Mouse (Mus musculus): Measurements from ENCODE around the gene Gins2.

The Gins2 gene

GRCm38 (mm10) chr8:120588908-120589771 is at the start of gene Gins2:
TSS of gene Gins2 (minus strand) at chr8:120589304.
- DNase-seq: peak; percentile 99

DNA sequence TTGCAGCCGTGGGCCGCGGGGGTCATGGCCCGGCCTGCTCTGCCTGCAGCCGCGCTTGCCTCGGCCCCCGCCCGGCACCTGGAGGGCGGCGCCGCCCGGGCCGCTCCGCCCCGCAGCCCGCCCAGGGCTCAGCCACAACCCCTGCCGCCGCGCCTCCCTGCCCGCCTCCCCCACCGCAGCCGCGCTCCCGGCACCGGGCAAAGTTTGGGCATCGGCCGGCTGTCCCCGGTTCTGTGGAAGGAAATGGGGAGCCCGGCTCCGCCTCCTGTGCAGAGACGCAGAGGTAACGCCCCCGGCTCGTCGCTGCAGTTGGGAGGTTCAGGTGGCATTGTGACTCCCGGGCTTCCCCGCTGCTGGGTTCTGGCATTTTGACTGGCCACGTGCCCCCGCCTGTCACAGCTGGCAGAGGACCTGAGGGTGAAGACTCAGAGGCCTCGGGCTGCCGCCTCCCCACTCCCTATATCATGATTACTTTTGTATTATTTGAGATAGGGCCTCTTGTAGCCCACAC is 45.3 kb upstream of the Gins2 start:
- DNase-seq: peak; percentile 62

DNA sequence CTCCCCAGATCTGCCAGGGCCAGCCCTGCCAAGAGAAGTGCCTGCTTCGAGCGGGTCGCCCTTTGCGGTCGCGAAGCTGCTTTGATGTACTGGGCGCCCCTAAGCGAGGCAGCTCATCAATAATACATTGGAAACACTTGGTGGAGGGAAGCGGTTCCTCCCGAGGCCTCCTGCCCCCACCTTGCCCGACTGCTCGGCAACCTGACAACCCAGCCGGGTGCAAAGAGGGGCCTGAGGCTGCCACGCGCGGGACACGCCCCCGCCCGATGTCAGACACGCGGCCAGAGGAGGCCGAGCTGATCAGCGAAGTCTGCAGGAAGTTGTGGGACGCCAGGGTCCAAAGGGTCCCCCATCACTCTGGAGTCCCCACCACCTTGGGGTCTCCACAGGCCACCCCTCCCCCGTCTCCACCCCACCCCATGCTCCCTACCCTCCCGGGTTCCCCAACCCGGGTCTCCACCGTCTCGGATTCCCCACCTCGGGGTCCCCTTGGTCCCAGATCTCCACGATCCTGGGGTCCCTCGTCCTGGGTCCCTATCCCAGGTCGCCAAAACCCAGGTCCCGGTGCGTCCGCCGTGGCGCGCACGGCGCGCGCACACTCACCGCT is 44.7 kb upstream of the Gins2 start:
- DNase-seq: peak; percentile 51

- DNase-seq: no peak
Observed at GRCm38 (mm10) chr8:120632969-120633664, 44.0 kb upstream of the Gins2 start.

- no peak for DNase-seq
Observed at GRCm38 (mm10) chr8:120631441-120632375, 42.6 kb upstream of the Gins2 start.

- no peak for DNase-seq
Observed at GRCm38 (mm10) chr8:120630848-120631247, 41.7 kb upstream of the Gins2 start.

GRCm38 (mm10) chr8:120630031-120630430 is 40.9 kb upstream of the Gins2 start:
- DNase-seq: no peak

GRCm38 (mm10) chr8:120627298-120627697 is 38.2 kb upstream of the Gins2 start:
- no peak for DNase-seq

GRCm38 (mm10) chr8:120626461-120626860 is 37.4 kb upstream of the Gins2 start:
- DNase-seq: peak; percentile 49

GRCm38 (mm10) chr8:120623608-120624007 is 34.5 kb upstream of the Gins2 start:
- no peak for DNase-seq

GRCm38 (mm10) chr8:120622161-120622560 is 33.1 kb upstream of the Gins2 start:
- no peak for DNase-seq

GRCm38 (mm10) chr8:120620441-120620840 is 31.3 kb upstream of the Gins2 start:
- DNase-seq: no peak

DNA sequence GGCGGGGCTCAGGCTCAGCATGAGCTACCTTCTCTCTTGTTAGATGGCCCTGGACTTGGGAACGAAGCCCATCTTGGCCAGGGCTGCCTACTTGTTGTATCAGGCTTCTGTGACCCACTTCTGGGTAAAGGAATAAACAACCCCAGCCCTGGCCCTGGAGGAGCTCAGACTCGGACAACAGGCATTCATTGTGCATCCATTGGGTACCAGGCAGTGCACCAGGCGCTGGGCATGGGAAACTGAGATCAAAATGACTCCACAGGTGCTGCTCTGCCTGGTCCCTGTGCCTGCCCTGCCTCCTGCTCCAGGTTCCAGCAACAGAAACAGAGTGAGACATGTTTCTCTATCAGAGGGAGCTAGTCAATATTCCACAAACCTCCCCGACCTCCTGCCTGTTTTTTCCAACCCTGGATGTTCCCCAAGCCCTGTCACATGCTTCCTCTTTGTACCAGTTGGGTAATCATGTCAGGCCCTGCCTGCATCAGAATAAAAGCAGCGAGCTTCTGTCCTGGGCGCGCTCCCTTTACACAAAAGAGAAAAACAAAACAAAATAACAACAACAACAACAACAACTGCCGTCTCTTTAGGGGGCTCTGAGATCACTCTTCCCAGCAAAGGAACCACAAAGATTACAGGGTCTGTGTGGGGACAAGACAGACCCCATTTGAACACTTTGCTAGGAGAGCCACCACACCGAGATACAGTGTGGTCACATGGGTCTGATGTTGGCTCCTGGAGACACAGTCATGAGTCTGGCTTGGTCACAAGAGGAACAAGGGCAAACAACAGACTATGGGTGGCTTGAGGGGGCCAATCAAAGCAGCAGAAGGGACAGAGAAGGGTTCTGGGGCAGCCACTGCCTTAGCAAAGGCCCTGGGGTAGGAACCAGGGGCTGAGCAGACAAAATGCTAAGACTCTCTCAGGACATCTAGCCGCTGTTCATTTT is 30.4 kb upstream of the Gins2 start:
- DNase-seq: no peak

DNA sequence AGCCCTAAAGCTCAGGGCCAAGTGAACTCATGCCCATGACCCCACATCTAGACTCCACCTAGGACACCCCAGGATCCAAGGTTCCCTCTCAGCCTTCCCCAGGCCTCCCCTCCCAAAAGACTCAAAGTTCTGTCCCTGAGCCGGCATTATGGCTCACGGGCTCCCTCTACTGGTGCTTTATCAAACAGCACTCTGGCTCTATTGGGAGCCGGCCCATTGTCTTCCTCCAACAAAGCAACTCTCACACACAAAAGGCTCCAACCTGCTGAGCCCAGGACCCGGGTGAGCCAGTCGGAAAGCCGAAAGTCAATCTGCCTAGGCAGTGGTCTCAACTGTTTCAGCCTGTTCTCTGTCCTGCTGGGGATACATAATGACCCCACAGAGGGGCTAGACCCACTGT is 29.0 kb upstream of the Gins2 start:
- peak; percentile 87 for DNase-seq

GRCm38 (mm10) chr8:120616663-120617626 is 27.8 kb upstream of the Gins2 start:
- peak; percentile 62 for DNase-seq

- no peak for DNase-seq
Observed at GRCm38 (mm10) chr8:120614491-120614890, 25.4 kb upstream of the Gins2 start.

- DNase-seq: no peak
Observed at GRCm38 (mm10) chr8:120610824-120611223, 21.7 kb upstream of the Gins2 start.

DNA sequence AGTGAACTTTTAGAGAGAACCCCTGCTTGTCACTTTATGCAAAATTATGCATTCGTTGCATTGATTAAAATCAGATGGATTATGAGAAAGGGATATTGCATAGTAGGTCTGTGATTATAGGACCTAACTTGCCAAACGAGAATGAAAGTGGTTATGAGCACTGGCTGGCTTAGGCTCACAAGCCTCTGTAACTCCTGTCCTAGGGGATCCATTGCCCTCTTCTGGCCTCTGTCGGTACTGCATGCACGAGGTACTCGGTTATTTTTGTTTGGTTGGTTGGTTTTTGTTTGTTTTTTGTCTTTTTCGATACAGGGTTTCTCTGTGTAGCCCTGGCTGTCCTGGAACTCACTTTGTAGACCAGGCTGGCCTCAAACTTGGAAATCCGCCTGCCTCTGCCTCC is 18.8 kb upstream of the Gins2 start:
- peak; percentile 79 for DNase-seq

DNA sequence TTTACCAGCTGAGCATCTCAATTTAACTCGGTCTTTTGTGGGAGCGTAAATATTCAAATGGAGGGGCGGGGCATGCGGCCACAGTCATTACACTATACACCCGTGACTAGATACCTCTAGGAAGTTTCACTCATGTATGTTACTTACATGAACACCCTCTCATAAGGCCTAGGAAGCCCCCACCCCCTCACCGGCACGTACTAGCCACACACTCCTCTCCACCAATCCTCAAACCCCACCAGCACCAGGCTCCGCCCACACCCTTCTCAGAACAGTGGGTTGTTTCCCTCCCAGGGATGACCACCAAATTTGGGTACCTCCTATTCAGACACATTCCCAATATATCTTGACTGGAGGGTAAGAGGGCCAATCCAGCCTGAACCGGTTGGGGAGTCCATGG is 18.4 kb upstream of the Gins2 start:
- no peak for DNase-seq

DNA sequence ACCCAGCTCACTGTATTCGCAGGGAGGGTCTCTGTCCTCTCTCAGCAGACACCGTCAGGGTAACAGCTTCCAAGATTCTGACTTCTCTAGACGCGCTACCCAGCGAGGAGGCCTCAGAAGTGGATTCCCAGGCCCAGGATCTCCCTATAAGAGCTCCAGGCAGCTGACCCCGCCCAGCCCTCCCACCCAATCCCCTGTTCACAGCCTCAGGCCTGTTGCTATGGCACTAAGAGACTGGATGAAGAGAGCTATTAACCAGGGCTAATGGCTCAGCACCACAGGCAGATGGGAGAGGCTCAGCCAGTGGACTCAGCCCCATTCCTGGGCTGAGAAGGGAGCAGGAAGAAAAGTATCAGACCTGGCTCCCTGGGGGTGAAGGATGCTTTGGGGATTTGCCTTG is 13.6 kb upstream of the Gins2 start:
- peak; percentile 59 for DNase-seq

All from embryo, embryonic 11 days (tissue).